Mouse (Mus musculus): ENCODE results near the gene Ano4. TPM values are rescaled to one million over a fixed set of nuclear protein-coding genes. Genes with fewer than 3 reads are reported as not detected.
"Not testable (repeated sequence)": the region's sequence is repeated elsewhere in the genome, so short reads cannot be mapped to it uniquely, and the experiment has no call there.

Gene Ano4
- polyA plus RNA-seq, 1 experiment: 8.1 TPM

- no peak for DNase-seq (ENCODE audit: low read depth)
- TF ChIP-seq POLR2A (IDR thresholded peaks at IDR 0.05; ENCODE audit: borderline replicate concordance, extremely low read depth, insufficient read depth, insufficient read length, poor library complexity, severe bottlenecking) (no peak), CTCF (IDR thresholded peaks at IDR 0.05; ENCODE audit: borderline replicate concordance, extremely low read depth, insufficient read depth, insufficient read length) (peak; percentile 4; the same call in 1 of the 2 replicates)
Measured at GRCm38 (mm10) chr10:89121391-89121790, 223.2 kb downstream of the Ano4 start.

DNA sequence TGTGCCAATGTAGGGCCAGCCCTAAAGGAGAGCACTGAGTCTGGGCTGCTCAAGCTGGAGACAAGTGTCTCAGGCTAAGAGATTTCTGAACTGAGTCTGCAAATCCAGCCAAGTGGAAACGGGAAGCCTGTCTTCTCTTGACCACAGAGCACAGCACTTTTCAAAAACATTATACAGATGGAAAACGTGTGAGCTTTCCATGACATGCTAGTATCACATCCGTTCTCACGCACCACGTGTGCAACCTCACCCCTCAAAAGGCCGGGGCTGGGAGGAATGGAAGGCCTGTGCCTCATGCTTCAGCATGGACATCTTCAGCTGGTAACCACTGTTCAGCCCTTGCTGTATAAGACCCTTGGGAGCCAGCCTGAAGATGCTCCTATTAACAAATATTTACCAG, 230.2 kb downstream of the Ano4 start:
- DNase-seq (ENCODE audit: low read depth): no peak
- TF ChIP-seq CTCF (IDR thresholded peaks at IDR 0.05; ENCODE audit: borderline replicate concordance, extremely low read depth, insufficient read depth, insufficient read length): no peak
- no peak for TF ChIP-seq POLR2A (IDR thresholded peaks at IDR 0.05; ENCODE audit: borderline replicate concordance, extremely low read depth, insufficient read depth, insufficient read length, poor library complexity, severe bottlenecking)

DNA sequence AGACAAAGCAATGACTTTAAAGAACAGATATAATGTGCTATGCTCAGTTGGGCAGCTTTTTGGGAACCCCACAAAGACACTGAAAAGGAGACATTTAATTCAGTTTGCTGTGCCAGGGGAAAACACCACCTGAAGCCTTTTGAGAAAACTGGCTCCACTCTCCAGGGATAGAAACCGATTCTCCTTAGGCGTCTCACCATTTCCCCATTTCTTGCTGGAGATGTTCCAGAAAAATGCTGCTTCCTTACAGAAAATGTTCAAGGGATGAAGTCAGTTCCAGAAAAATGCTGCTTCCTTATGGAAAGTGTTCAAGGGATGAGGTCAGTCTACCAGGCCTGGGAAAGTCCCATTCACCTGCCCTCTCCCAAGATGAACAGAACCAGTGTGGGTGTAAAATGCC, 233.1 kb downstream of the Ano4 start:
- DNase-seq (ENCODE audit: low read depth): no peak
- TF ChIP-seq POLR2A (IDR thresholded peaks at IDR 0.05; ENCODE audit: borderline replicate concordance, extremely low read depth, insufficient read depth, insufficient read length, poor library complexity, severe bottlenecking): no peak
- TF ChIP-seq CTCF (IDR thresholded peaks at IDR 0.05; ENCODE audit: borderline replicate concordance, extremely low read depth, insufficient read depth, insufficient read length): no peak

GRCm38 (mm10) chr10:89110917-89111316, 233.6 kb downstream of the Ano4 start:
- DNase-seq (ENCODE audit: low read depth): no peak
- TF ChIP-seq CTCF (IDR thresholded peaks at IDR 0.05; ENCODE audit: borderline replicate concordance, extremely low read depth, insufficient read depth, insufficient read length): no peak
- no peak for TF ChIP-seq POLR2A (IDR thresholded peaks at IDR 0.05; ENCODE audit: borderline replicate concordance, extremely low read depth, insufficient read depth, insufficient read length, poor library complexity, severe bottlenecking)

- DNase-seq (ENCODE audit: low read depth): no peak
- no peak for TF ChIP-seq CTCF (IDR thresholded peaks at IDR 0.05; ENCODE audit: borderline replicate concordance, extremely low read depth, insufficient read depth, insufficient read length)
- TF ChIP-seq POLR2A (IDR thresholded peaks at IDR 0.05; ENCODE audit: borderline replicate concordance, extremely low read depth, insufficient read depth, insufficient read length, poor library complexity, severe bottlenecking): no peak
Measured at GRCm38 (mm10) chr10:89103594-89103993, 241.0 kb downstream of the Ano4 start.

DNA sequence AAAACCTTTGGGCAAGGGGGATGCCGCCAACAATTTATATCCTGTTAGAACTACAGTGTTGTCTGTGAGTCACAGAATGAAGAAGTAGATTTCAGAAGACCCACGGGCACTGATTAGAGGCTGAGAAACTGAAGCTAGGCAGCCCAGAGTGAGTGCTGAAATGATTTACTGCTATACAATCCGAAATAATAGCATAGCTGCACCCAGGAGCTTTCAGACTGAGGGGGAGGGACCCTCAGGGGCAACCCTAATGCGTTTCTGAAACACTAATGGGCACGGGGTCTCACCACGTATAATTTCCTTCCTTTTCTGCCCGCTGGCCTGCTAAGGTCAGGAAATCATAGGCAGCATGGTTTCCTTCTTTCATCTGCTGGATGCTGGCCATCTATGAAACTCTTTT, 242.5 kb downstream of the Ano4 start:
- DNase-seq (ENCODE audit: low read depth): peak; percentile 35
- no peak for TF ChIP-seq POLR2A (IDR thresholded peaks at IDR 0.05; ENCODE audit: borderline replicate concordance, extremely low read depth, insufficient read depth, insufficient read length, poor library complexity, severe bottlenecking)
- TF ChIP-seq CTCF (IDR thresholded peaks at IDR 0.05; ENCODE audit: borderline replicate concordance, extremely low read depth, insufficient read depth, insufficient read length): no peak

DNA sequence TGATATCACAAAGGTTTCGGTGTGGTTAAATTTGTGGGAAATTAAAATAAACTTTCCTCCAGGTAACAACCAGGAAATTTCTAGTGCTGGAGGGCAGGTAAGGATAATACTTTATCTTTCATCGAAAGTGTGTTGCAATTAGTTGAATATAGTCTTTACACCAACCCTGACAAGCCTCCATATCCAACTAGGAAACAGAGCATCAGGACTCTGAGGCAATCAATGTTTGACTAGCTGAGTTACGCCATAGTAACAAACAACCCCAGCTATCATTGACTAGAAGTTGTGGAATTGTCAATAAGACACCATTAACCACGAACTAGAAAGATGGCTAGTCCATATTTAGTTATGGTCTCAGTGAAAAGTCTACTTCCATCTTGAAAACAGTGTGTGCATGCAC, 246.4 kb downstream of the Ano4 start:
- DNase-seq (ENCODE audit: low read depth): no peak

DNA sequence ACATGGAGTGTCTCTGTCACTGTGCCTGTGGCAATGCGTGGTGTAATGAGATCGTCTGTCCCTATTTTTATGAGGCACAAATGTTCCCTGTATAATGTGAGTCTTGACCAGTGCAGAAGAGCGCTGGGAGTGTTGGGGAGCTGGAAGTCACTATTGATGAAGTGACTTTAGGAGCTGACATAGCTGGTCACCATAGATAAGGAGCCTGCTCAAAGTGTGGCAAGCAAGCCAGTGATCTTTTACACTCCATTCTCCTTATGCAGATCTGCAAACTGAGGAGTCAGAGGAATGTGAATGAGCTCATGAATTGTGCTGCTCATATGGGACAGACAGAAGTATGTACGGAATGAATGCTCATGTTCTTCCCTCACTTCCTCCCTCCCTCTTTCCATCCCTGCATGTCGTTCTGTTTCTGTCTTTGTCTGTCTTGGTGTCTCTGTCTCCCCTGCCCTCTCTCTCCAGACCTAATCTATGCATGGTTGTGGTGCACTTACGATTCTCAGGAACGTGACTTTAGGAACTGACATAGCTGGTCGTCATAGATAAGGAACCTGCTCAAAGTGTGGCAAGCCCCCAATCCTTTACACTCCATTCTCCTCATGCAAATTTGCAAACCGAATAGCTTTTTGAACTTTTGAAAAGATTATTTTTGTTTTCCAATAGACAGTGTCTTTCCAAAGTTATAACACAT, 252.1 kb downstream of the Ano4 start:
- TF ChIP-seq POLR2A (IDR thresholded peaks at IDR 0.05; ENCODE audit: borderline replicate concordance, extremely low read depth, insufficient read depth, insufficient read length, poor library complexity, severe bottlenecking) (no peak), CTCF (IDR thresholded peaks at IDR 0.05; ENCODE audit: borderline replicate concordance, extremely low read depth, insufficient read depth, insufficient read length) (no peak)
- DNase-seq (ENCODE audit: low read depth): no peak

More for the DNA sequence above, 246.4 kb downstream of the Ano4 start:
- TF ChIP-seq CTCF (IDR thresholded peaks at IDR 0.05; ENCODE audit: borderline replicate concordance, extremely low read depth, insufficient read depth, insufficient read length) (no peak), POLR2A (IDR thresholded peaks at IDR 0.05; ENCODE audit: borderline replicate concordance, extremely low read depth, insufficient read depth, insufficient read length, poor library complexity, severe bottlenecking) (no peak)

GRCm38 (mm10) chr10:89077447-89077846, 267.1 kb downstream of the Ano4 start:
- TF ChIP-seq CTCF (IDR thresholded peaks at IDR 0.05; ENCODE audit: borderline replicate concordance, extremely low read depth, insufficient read depth, insufficient read length) (no peak), POLR2A (IDR thresholded peaks at IDR 0.05; ENCODE audit: borderline replicate concordance, extremely low read depth, insufficient read depth, insufficient read length, poor library complexity, severe bottlenecking) (no peak)
- no peak for DNase-seq (ENCODE audit: low read depth)

DNA sequence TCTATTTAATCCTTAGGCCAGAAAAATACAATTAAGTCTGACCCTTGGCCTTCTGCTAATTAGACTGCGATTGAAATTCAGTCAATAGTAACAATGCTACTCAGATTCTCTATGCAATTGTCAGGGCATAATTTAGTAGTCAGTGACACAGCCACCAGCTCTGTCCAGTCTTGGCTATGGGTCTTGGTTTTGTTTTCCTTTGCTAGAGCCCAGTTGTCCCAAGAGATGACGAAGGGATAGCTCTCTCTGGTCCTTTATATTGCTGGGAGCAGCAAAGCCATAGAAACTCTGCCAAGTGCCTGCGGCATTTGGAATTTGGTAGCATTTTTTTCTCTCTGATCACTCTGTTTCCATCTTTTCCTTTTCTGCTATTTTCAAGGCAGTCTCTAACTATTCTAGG, 288.7 kb downstream of the Ano4 start:
- DNase-seq (ENCODE audit: low read depth): peak; percentile 42
- no peak for TF ChIP-seq POLR2A (IDR thresholded peaks at IDR 0.05; ENCODE audit: borderline replicate concordance, extremely low read depth, insufficient read depth, insufficient read length, poor library complexity, severe bottlenecking)
- no peak for TF ChIP-seq CTCF (IDR thresholded peaks at IDR 0.05; ENCODE audit: borderline replicate concordance, extremely low read depth, insufficient read depth, insufficient read length)

GRCm38 (mm10) chr10:89044921-89045320, 299.6 kb downstream of the Ano4 start:
- DNase-seq (ENCODE audit: low read depth): not testable (repeated sequence)

- DNase-seq (ENCODE audit: low read depth): no peak
- TF ChIP-seq POLR2A (IDR thresholded peaks at IDR 0.05; ENCODE audit: borderline replicate concordance, extremely low read depth, insufficient read depth, insufficient read length, poor library complexity, severe bottlenecking) (no peak), CTCF (IDR thresholded peaks at IDR 0.05; ENCODE audit: borderline replicate concordance, extremely low read depth, insufficient read depth, insufficient read length) (no peak)
Measured at GRCm38 (mm10) chr10:89044166-89044565, 300.4 kb downstream of the Ano4 start.
